Mouse (Mus musculus) bone marrow macrophage, adult 2 months (primary cell): Measurements from ENCODE around the gene Pld5.

Experiments
- CTCF ChIP-seq: IDR thresholded peaks from 2 replicates; pipeline ENCODE4 v1.5.1; 2012; ENCODE audit warnings: low read depth, mild to moderate bottlenecking, low read length, moderate library complexity
- POLR2A ChIP-seq: IDR thresholded peaks from 2 replicates; pipeline ENCODE4 v1.6.1; 2012; ENCODE audit warnings: mild to moderate bottlenecking, low read depth, low read length, borderline replicate concordance

GRCm38 (mm10) chr1:176194727-176195126 is 80.4 kb downstream of the Pld5 start:
- TF ChIP-seq CTCF (no peak), POLR2A (no peak)
